Mouse (Mus musculus) skeletal muscle tissue, adult 2 months (tissue): ENCODE measurements around the gene Atxn7.
A peak's percentile ranks its signal among the peaks of the same experiment; 100 is the strongest.
"Not testable (repeated sequence)": the region's sequence is repeated elsewhere in the genome, so short reads cannot be mapped to it uniquely, and the experiment has no call there.

Experiments used
- DNase-seq: peaks from one replicate; pipeline ENCODE4 v3.0.0-alpha.2; 2012; ENCODE audit warnings: low read depth, low spot score

The Atxn7 gene

GRCm38 (mm10) chr14:13961401-13962112 lies at the start of gene Atxn7, which contains the start of gene Thoc7:
Gene Atxn7, plus strand, starts transcription at chr14:13961440.
Gene Thoc7, minus strand, starts transcription at chr14:13961852.
- DNase-seq, result no peak

DNA sequence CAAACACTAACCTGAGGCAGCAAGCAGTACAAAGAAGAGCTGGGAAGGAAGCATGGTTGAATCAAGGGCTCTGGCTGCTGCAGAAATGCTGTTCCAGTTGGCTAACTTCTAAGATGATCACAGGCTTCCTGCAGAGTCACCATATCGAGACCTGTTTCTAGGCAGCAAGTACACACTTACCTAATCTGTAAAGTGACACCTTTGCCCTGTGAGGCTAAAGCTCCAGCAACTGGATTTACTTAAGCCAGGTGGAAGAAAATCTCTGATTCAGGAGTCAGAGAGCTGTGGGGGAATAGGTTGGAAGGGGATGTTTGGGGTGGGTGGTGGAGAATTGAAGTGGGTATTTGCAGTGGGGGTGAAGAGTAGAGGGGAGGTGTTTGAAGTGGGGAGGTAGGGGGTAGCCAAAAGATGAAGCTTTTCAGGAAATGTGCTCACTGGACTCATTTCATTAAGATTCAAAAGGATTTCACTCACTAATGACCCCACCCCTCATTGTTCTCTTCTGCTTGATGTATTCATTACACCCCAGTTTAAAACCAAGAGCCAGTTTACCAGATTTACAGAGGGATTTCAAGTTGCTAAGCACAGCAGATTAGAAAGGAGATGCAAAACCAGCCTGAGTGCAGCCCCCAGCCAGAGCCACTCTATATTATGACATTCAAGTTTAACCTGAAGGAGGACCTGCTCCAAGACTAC lies 46.7 kb upstream of the Atxn7 start, which contains the start of gene Gm281:
TSS of gene Gm281 (minus strand) at position 92 of the 696 bp plus-strand sequence.
- DNase-seq, result peak; percentile 8

- no peak for DNase-seq
Observed at GRCm38 (mm10) chr14:13915207-13915606, 46.0 kb upstream of the Atxn7 start.

DNA sequence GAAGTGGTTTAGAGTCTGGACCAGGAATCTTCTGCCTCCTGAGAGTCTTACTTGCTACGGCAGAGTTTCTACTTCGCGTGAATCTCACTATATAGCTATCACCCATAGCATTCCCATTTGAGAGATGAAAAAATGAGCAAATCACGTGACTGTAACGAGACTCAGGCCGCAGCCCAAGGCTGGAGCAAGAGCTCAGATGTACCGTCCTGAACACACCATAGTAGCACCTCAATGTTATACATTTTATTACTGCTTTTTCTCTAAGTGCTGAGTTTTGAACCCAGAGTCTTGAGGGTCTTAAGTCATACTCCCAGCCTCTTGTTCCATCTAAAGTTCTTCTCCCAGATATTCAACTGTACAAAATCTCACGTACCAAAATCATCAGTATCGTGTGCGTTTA lies 44.0 kb upstream of the Atxn7 start:
- DNase-seq, result no peak

GRCm38 (mm10) chr14:13917630-13918029 lies 43.6 kb upstream of the Atxn7 start:
- DNase-seq, result peak; percentile 27

DNA sequence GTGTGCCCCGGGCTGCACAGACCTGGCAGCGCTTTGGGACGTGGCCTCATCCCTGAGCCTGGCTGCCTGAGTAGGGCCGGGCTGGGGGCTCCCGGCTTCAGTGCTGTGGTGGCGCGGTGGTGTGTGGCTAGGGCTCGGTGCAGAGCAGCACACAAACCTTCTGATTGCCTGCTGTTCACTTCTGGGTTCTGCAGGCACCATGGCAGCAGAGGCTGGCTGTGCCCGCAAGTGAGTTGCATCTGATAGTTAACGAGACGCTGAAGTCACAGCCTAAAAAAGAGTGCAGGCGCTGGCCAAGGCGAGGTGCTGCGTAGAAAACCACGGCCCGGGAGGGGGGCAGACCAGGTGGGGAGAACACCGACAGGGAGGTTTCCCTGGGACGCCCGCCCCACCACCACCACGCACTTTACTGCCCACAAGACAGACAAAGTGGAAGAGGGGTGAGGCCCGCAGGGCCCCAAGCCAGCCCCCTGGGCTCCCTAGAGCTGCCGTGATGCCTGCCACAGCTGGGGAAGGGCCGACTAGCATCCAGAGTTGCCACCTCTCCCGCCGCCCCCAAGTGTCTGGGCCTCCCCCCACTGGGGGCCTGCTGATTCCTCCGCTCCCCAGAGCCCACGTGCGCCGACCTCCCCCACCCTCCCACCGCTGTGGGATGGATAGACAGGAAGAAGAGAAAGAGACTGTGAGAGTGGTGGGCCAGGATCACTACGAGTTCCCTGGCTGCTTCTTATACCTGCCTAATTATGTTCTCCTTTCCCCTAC lies 27.8 kb upstream of the Atxn7 start:
- peak; percentile 57 for DNase-seq

DNA sequence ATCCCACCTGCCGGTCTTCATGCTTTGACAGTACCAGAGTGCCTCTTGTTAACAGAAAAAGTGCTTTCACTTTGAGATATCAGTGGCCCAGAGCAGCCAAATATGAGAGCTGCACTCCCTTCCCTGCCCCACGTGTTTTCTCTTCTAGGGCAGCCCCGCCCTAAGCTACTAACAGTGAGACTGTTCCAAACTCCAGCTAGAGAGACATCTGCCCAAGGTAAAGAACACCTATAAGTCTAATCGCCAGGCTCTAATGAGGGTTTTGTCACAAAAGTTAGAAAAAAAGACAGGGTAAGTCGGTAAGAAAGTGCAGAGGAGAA lies 27.2 kb upstream of the Atxn7 start:
- no peak for DNase-seq

DNA sequence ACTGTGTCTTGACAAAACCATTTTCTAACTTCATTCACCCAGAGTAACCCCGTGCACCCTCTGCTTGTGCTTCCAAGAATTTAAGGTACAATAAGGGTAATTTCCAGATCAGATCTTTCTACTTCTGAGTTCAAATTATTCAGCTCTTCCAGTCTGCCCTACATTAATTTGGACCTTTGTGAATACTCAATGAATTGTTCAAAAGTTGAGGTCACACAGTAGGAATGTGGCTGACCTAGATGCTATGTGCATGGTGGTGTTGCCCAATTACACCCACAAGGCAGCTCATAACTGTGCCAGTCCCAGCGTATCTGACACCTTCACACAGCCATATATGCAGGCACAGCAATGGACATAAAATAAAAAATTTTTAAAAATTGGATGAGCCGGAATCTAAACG lies 16.6 kb upstream of the Atxn7 start:
- no peak for DNase-seq

DNA sequence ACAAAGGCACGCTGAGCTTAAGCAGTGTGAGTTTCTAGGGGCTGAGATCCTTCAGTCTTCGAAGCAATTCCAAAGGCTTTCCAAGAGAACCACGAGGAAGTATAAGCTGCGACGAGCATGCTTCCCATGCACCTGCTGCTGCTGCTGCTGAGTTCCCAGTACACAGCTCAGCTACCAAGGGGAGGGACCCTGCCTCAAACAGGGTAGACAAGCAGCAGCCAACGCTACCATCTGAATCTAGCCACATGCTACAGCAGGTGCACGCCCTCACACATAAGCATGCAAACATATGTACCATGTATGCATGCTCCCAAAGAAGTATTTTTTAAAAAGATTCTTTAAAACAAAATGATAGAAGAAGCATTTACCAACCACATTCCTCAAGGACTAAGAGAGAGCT lies 12.9 kb upstream of the Atxn7 start:
- no peak for DNase-seq

DNA sequence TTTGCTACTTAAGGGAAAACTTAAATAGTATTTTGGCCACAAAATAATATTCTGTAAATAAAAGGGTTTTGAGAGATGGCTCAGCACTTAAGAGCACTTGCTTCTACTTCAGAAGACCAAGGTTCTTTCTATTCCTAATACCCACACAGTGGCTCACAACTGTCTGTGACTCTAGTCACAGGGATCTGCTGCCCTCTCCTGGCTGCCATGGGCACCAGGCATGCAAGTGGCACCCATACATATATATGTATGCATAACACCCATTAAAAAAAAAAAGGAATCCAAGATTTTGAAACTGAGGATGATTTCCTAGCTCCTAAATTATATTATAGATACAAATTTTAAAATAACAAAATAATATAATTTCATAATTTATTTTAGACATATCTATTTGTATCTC lies 10.8 kb upstream of the Atxn7 start:
- DNase-seq, result no peak

GRCm38 (mm10) chr14:13952151-13952550 lies 9.1 kb upstream of the Atxn7 start:
- DNase-seq, result not testable (repeated sequence)

- DNase-seq, result no peak
Observed at GRCm38 (mm10) chr14:13960079-13960478, 1.2 kb upstream of the Atxn7 start.

DNA sequence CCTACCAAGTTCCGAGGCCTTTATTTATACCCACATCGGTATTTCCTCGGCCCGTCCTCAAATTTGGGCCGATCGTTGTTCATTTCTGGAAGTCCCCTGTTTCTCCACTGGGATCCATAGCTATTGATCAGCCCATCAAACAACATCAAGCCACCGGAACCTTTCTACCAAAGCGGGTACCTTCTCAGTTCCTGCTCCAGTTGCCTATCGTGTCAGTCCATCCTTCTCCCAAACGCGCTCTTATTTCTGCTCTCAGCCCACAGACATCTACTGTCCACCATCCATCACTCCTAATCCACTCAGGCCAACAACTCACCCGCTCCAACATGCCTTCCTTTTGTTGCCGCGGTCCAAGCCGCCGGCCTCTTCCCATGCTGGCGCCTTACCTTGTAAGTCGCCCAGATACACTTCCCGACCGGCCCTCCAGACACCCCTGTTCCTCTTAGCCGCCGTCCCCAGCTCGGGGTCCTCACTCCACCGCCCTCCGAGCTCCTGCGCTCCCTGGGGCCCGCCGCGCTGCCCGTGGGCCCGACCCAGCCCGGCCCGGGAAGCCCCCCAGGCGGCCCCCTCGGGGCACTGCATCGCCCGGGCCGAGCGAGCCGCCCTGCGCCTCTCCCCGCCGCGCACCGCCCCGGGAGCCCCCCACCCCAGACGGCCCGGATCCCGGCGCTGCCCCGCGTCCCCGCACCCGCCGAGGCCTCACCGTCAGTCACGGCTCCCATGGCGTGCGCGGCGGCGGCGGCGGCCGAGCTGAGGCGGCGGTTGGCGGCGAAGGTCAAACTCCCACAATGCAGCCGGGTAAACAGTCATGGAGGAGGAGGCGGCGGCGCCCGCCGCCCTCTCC lies 536 bp upstream of the Atxn7 start:
- DNase-seq, result no peak

GRCm38 (mm10) chr14:13962476-13962875 lies 1.2 kb downstream of the Atxn7 start:
- DNase-seq, result no peak

GRCm38 (mm10) chr14:13963527-13963926 lies 2.3 kb downstream of the Atxn7 start:
- DNase-seq, result no peak

DNA sequence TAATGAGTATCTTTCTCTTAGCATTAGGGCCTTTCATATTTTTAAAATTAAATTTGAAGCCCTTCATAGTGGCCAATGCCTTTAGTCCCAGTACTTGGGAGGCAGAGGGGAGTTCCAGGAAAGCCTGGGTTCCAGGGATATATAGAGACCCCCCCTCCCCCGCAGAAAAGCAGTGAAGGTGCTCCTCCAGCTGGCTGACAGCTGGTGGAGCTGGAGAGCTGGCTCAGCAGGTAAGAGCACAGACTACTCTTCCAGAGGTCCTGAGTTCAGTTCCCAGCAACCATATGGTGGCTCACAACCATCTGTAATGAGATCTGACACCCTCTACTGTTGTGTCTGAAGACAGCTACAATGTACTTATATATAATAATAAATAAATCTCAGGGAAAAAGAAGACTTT lies 6.4 kb downstream of the Atxn7 start:
- DNase-seq, result no peak

DNA sequence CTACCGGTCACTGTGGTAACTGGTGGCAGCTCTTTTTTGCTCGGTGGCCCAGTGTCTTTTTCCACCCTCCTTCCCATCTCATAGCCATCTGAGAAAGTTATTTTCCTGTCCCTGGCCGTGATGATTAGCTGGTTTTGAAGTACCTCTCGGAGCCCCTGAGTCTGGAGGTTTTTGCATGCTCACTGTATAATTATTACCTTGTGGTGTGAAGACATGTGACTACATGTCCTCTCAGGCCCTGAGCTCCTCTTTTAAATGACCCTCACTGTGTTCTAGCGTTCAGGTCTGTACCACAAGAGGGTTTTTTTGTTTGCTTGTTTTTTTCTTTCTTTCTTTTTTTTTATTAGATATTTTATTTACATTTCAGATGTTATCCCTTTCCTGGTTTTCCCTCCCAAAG lies 7.2 kb downstream of the Atxn7 start:
- DNase-seq, result no peak

- no peak for DNase-seq
Observed at GRCm38 (mm10) chr14:13970513-13970912, 9.3 kb downstream of the Atxn7 start.

- DNase-seq, result no peak
Observed at GRCm38 (mm10) chr14:13971644-13972234, 10.5 kb downstream of the Atxn7 start.

DNA sequence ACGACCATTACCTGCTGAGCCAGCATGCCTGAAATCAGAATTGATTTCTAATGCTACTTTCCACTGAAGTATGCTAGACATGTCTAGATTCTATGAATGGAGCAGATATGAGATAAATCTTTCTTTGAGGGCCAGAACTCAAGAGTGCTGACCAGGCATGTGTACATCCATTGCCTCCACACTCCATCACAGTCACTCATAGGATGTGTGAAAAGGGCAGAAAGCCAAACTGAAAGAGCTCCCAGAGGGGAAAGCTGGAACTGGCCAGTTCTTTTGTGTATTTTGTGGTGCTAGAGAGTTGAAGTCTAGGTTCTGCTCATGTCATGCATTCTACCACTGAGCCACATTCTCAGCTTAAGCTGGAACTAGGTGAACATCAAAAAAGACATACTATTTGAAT lies 16.3 kb downstream of the Atxn7 start:
- DNase-seq, result no peak

DNA sequence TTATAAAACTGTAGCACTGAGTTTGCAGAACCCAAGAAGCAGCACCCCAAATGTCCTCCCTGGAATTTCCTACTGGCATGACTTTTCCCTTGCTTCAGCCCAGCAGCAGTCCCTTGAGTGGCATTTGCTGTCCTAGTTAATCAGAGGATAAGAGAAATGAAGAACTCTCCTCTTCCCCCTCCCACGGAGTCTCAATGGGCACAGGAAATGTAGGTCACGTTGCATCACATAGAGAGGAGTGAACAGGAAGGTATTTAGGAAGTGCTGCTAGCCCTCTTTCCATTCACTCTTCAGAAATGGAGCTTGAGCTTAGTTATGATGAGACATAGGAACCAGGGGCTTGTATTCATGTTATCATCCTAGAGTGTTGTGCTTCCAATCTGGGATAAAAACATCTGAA lies 20.0 kb downstream of the Atxn7 start:
- no peak for DNase-seq
